Mouse (Mus musculus): ENCODE measurements at regions not wholly inside any gene's neighbourhood (a gene's known extent, or its start where the extent isn't known, plus 50 kb on each side); places are given as distances from the start of the nearest gene placed in this dataset.

GRCm38 (mm10) chr14:67169201-67169600 is 1160.2 kb upstream of the Gulo start:
- 59% methylated on average over 1 of the region's 1 CpGs for WGBS
- H3K27ac ChIP-seq (replicated peaks in 1 of 2; ENCODE audit: control insufficient read depth in 1 of 2, insufficient read depth in 1 of 2, low read depth in 2 of 2, low read length in 2 of 2): no peak overlapping the region
- no peak for ATAC-seq (ENCODE audit: insufficient number of reproducible peaks, insufficient read depth, low FRiP score, low read depth)

DNA sequence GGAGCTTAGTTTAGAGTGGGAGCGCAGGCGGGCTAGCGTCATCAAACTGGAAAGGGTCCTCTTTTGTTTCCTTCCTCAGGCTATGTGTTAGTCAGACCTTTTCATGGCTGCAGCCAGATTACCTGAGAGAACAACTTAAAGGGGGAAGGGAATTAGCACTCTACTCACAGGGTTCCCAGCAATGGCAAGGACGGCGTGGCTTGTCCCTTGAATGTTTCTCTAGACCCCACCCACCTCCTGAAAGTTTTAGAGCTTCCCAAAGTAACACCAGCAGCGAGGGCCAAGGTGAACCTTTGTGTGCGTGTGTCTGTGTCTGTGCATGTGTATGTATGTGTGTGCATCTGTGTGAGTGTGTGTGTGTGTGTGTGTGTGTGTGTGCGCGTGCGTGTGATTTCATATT is 1151.0 kb upstream of the Gulo start:
- H3K9me3 ChIP-seq (ENCODE audit: control insufficient read depth, low read length): 0 out of 2 replicates have a peak, but pooled peaks cover 4% of the 10 kb centered on the region
- no peak overlapping the region for H3K4me2 ChIP-seq (ENCODE audit: low read length)
- ATAC-seq (ENCODE audit: insufficient number of reproducible peaks, insufficient read depth, low FRiP score, low read depth): no peak
- no peak overlapping the region for H3K9ac ChIP-seq (ENCODE audit: low read length)
- H3K27ac ChIP-seq (replicated peaks in 1 of 2; ENCODE audit: control insufficient read depth in 1 of 2, insufficient read depth in 1 of 2, low read depth in 2 of 2, low read length in 2 of 2): no peak overlapping the region
- H3K4me1 ChIP-seq (ENCODE audit: control insufficient read depth in 2 of 2, insufficient read depth in 2 of 2, low read length in 2 of 2): no peaks in the 10 kb centered on the region
- H3K4me3 ChIP-seq (ENCODE audit: control insufficient read depth in 1 of 2, insufficient read depth in 1 of 2, low read depth in 1 of 2, low read length in 2 of 2): no peak overlapping the region
- H3K27me3 ChIP-seq (ENCODE audit: control insufficient read depth, insufficient read depth, low read length): no peaks in the 10 kb centered on the region
- 79% methylated on average over 10 of the region's 10 CpGs for WGBS
- no peaks in the 10 kb centered on the region for H3K36me3 ChIP-seq (ENCODE audit: control insufficient read depth, insufficient read depth, low read length)

More at GRCm38 (mm10) chr14:67169201-67169600, 1160.2 kb upstream of the Gulo start:
- H3K9me3 ChIP-seq (ENCODE audit: control insufficient read depth, low read length): 0 out of 2 replicates have a peak, but pooled peaks cover 4% of the 10 kb centered on the region
- no peaks in the 10 kb centered on the region for H3K36me3 ChIP-seq (ENCODE audit: control insufficient read depth, insufficient read depth, low read length)
- H3K9ac ChIP-seq (ENCODE audit: low read length): no peak overlapping the region
- no peaks in the 10 kb centered on the region for H3K4me1 ChIP-seq (ENCODE audit: control insufficient read depth in 2 of 2, insufficient read depth in 2 of 2, low read length in 2 of 2)
- no peak overlapping the region for H3K4me3 ChIP-seq (ENCODE audit: control insufficient read depth in 1 of 2, insufficient read depth in 1 of 2, low read depth in 1 of 2, low read length in 2 of 2)
- H3K27me3 ChIP-seq (ENCODE audit: control insufficient read depth, insufficient read depth, low read length): no peaks in the 10 kb centered on the region
- H3K4me2 ChIP-seq (ENCODE audit: low read length): no peak overlapping the region

DNA sequence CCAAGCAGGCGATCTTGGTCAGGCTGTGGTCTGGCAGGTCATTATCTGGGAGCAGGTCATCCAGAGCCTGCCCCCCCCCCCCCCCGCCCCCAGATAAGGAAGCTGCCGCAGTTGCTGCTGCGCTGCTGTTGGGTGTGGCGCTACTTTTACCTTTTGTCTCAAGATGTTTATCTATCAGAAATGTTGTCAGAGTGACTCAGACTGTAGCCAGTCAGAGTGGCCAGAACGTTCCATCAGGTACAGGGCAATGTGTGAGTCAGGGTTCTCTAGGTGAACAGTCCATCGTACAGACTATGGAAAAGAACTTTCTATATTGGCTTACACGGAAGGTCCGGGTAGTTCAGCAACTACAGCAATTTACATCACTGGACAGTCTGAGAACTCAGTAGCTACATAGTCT is 1149.9 kb upstream of the Gulo start:
- Histone ChIP-seq H3K4me3 (ENCODE audit: control insufficient read depth in 1 of 2, insufficient read depth in 1 of 2, low read depth in 1 of 2, low read length in 2 of 2) (no peak overlapping the region), H3K27me3 (ENCODE audit: control insufficient read depth, insufficient read depth, low read length) (no peaks in the 10 kb centered on the region), H3K4me2 (ENCODE audit: low read length) (no peak overlapping the region), H3K36me3 (ENCODE audit: control insufficient read depth, insufficient read depth, low read length) (no peaks in the 10 kb centered on the region), H3K9me3 (ENCODE audit: control insufficient read depth, low read length) (no peaks in the 10 kb centered on the region), H3K27ac (replicated peaks in 1 of 2; ENCODE audit: control insufficient read depth in 1 of 2, insufficient read depth in 1 of 2, low read depth in 2 of 2, low read length in 2 of 2) (no peak overlapping the region), H3K4me1 (ENCODE audit: control insufficient read depth in 2 of 2, insufficient read depth in 2 of 2, low read length in 2 of 2) (no peaks in the 10 kb centered on the region; a peak in 1 of 4 replicates), H3K9ac (ENCODE audit: low read length) (no peak overlapping the region)
- no peak for ATAC-seq (ENCODE audit: insufficient number of reproducible peaks, insufficient read depth, low FRiP score, low read depth)
- WGBS: 38% methylated on average over 9 of the region's 9 CpGs

DNA sequence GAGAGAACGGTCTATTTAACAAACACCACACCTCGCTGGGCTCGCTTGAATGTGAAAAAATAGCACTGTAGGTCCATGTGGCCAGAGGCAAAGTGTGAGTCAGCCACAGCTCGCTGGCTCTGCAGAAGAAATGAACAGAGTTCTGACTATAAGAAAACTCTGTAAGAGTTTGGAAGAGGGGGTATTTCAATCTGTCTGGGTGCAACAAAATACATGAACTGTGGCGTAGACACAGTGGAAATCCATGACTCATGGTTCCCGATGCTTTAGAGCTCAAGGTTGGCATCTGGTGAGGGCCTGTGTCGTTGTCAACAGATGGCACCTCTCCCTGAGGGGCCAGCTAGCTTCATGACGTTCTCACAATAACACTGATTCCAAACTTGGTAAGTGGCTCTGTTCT is 1147.4 kb upstream of the Gulo start:
- H3K27me3 ChIP-seq (ENCODE audit: control insufficient read depth, insufficient read depth, low read length): no peaks in the 10 kb centered on the region
- 66% methylated on average over 8 of the region's 8 CpGs for WGBS
- no peak overlapping the region for H3K27ac ChIP-seq (replicated peaks in 1 of 2; ENCODE audit: control insufficient read depth in 1 of 2, insufficient read depth in 1 of 2, low read depth in 2 of 2, low read length in 2 of 2)
- H3K4me3 ChIP-seq (ENCODE audit: control insufficient read depth in 1 of 2, insufficient read depth in 1 of 2, low read depth in 1 of 2, low read length in 2 of 2): no peak overlapping the region
- H3K36me3 ChIP-seq (ENCODE audit: control insufficient read depth, insufficient read depth, low read length): no peaks in the 10 kb centered on the region
- H3K9ac ChIP-seq (ENCODE audit: low read length): no peak overlapping the region
- peaks cover 0 to 3% of the 10 kb centered on the region in 2 experiments; a peak in 2 of 4 replicates for H3K4me1 ChIP-seq (ENCODE audit: control insufficient read depth in 2 of 2, insufficient read depth in 2 of 2, low read length in 2 of 2)
- no peak for ATAC-seq (ENCODE audit: insufficient number of reproducible peaks, insufficient read depth, low FRiP score, low read depth)
- no peaks in the 10 kb centered on the region for H3K9me3 ChIP-seq (ENCODE audit: control insufficient read depth, low read length)
- H3K4me2 ChIP-seq (ENCODE audit: low read length): no peak overlapping the region

- Histone ChIP-seq H3K36me3 (ENCODE audit: control insufficient read depth, insufficient read depth, low read length) (no peaks in the 10 kb centered on the region), H3K27ac (replicated peaks in 1 of 2; ENCODE audit: control insufficient read depth in 1 of 2, insufficient read depth in 1 of 2, low read depth in 2 of 2, low read length in 2 of 2) (no peak overlapping the region), H3K27me3 (ENCODE audit: control insufficient read depth, insufficient read depth, low read length) (no peaks in the 10 kb centered on the region), H3K9ac (ENCODE audit: low read length) (no peak overlapping the region), H3K4me3 (ENCODE audit: control insufficient read depth in 1 of 2, insufficient read depth in 1 of 2, low read depth in 1 of 2, low read length in 2 of 2) (no peak overlapping the region), H3K4me1 (ENCODE audit: control insufficient read depth in 2 of 2, insufficient read depth in 2 of 2, low read length in 2 of 2) (peaks cover 0 to 3% of the 10 kb centered on the region in 2 experiments; a peak in 2 of 4 replicates), H3K9me3 (ENCODE audit: control insufficient read depth, low read length) (no peaks in the 10 kb centered on the region), H3K4me2 (ENCODE audit: low read length) (no peak overlapping the region)
- no peak for ATAC-seq (ENCODE audit: insufficient number of reproducible peaks, insufficient read depth, low FRiP score, low read depth)
- 39% methylated on average over 3 of the region's 3 CpGs for WGBS
Measured at GRCm38 (mm10) chr14:67153621-67154020, 1144.6 kb upstream of the Gulo start.

DNA sequence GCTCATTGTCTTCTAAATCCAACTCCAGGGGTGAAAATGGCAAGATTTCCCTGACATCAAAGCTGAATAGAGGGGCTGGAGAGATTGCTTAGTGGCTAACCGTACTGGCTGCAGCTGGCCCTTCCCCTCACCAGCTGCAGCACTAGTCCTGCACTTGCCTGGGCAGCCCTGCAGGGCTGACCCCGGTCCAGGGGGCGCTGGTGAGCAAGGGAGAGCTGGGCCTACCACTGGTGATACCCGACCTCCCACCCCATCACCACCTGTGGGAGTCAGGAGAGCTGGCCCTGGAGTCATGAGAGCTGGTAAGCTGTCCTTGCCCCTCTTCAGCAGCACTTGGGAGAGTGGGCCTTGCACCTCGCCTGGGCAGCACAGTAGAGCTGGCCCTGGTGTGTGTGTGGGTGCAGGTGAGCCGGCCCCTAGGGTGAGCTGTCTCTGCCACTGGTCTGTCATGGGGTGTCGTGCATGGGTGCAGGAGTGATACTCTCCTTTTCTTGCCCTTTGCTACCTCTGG is 1141.0 kb upstream of the Gulo start:
- no peak for ATAC-seq (ENCODE audit: insufficient number of reproducible peaks, insufficient read depth, low FRiP score, low read depth)
- H3K4me1 ChIP-seq (ENCODE audit: control insufficient read depth in 2 of 2, insufficient read depth in 2 of 2, low read length in 2 of 2): peaks cover 0 to 3% of the 10 kb centered on the region in 2 experiments; a peak in 2 of 4 replicates

DNA sequence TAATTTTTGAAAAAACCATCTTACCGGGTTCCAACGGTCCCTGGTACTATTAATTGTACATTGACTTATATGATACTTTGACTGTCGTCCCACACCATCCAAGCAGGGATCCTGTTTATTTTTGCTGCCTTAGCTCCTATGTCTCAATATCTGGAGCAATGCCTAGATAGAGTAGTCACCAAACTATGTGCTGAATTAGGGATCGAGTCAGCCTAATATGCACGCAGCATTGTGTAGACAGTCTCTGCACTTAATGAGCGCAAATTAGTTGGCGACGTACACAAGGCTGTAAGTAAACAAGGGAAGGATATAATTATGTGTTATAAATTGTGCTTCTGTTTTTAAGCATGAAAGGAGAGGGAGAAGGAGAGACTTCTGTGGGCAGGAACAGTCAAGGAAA is 1140.1 kb upstream of the Gulo start:
- 89% methylated on average over 8 of the region's 8 CpGs for WGBS
- Histone ChIP-seq H3K9ac (ENCODE audit: low read length) (no peak overlapping the region), H3K27ac (replicated peaks in 1 of 2; ENCODE audit: control insufficient read depth in 1 of 2, insufficient read depth in 1 of 2, low read depth in 2 of 2, low read length in 2 of 2) (no peak overlapping the region), H3K4me2 (ENCODE audit: low read length) (no peak overlapping the region), H3K36me3 (ENCODE audit: control insufficient read depth, insufficient read depth, low read length) (no peaks in the 10 kb centered on the region), H3K9me3 (ENCODE audit: control insufficient read depth, low read length) (no peaks in the 10 kb centered on the region), H3K4me3 (ENCODE audit: control insufficient read depth in 1 of 2, insufficient read depth in 1 of 2, low read depth in 1 of 2, low read length in 2 of 2) (no peak overlapping the region), H3K4me1 (ENCODE audit: control insufficient read depth in 2 of 2, insufficient read depth in 2 of 2, low read length in 2 of 2) (peaks cover 0 to 3% of the 10 kb centered on the region in 2 experiments; a peak in 2 of 4 replicates), H3K27me3 (ENCODE audit: control insufficient read depth, insufficient read depth, low read length) (no peaks in the 10 kb centered on the region)
- no peak for ATAC-seq (ENCODE audit: insufficient number of reproducible peaks, insufficient read depth, low FRiP score, low read depth)

More for the DNA sequence above, 1141.0 kb upstream of the Gulo start:
- Histone ChIP-seq H3K27ac (replicated peaks in 1 of 2; ENCODE audit: control insufficient read depth in 1 of 2, insufficient read depth in 1 of 2, low read depth in 2 of 2, low read length in 2 of 2) (no peak overlapping the region), H3K9me3 (ENCODE audit: control insufficient read depth, low read length) (no peaks in the 10 kb centered on the region), H3K36me3 (ENCODE audit: control insufficient read depth, insufficient read depth, low read length) (no peaks in the 10 kb centered on the region), H3K27me3 (ENCODE audit: control insufficient read depth, insufficient read depth, low read length) (no peaks in the 10 kb centered on the region), H3K4me3 (ENCODE audit: control insufficient read depth in 1 of 2, insufficient read depth in 1 of 2, low read depth in 1 of 2, low read length in 2 of 2) (no peak overlapping the region), H3K4me2 (ENCODE audit: low read length) (no peak overlapping the region), H3K9ac (ENCODE audit: low read length) (no peak overlapping the region)
- 41% methylated on average over 7 of the region's 7 CpGs for WGBS

GRCm38 (mm10) chr14:67146602-67147001 is 1137.6 kb upstream of the Gulo start:
- Histone ChIP-seq H3K4me3 (ENCODE audit: control insufficient read depth in 1 of 2, insufficient read depth in 1 of 2, low read depth in 1 of 2, low read length in 2 of 2) (no peak overlapping the region), H3K4me2 (ENCODE audit: low read length) (no peak overlapping the region), H3K36me3 (ENCODE audit: control insufficient read depth, insufficient read depth, low read length) (no peaks in the 10 kb centered on the region), H3K9ac (ENCODE audit: low read length) (no peak overlapping the region), H3K27ac (replicated peaks in 1 of 2; ENCODE audit: control insufficient read depth in 1 of 2, insufficient read depth in 1 of 2, low read depth in 2 of 2, low read length in 2 of 2) (no peak overlapping the region), H3K4me1 (ENCODE audit: control insufficient read depth in 2 of 2, insufficient read depth in 2 of 2, low read length in 2 of 2) (peaks cover 4 to 10% of the 10 kb centered on the region in 2 experiments), H3K27me3 (ENCODE audit: control insufficient read depth, insufficient read depth, low read length) (no peaks in the 10 kb centered on the region), H3K9me3 (ENCODE audit: control insufficient read depth, low read length) (no peaks in the 10 kb centered on the region)
- ATAC-seq (ENCODE audit: insufficient number of reproducible peaks, insufficient read depth, low FRiP score, low read depth): no peak
- 87% methylated on average over 12 of the region's 12 CpGs for WGBS
